Mouse (Mus musculus) testis, adult 2 months (tissue): ENCODE results near the gene Trpc7. TPM values are rescaled to one million over a fixed set of nuclear protein-coding genes. Genes with fewer than 3 reads are reported as not detected.

Source experiments
- H3K27ac ChIP-seq: fragments of 200-500 bp; 2 replicates; pipeline ENCODE4 v1.5.1; 2012; ENCODE audit warnings: low read depth, low read length; ENCODE audit not compliant: control insufficient read depth, insufficient read depth
- H3K27me3 ChIP-seq: fragments of 200-500 bp; 2 replicates; pipeline ENCODE4 v1.6.1; 2012; ENCODE audit warnings: mild to moderate bottlenecking, low read length, moderate library complexity; ENCODE audit not compliant: control insufficient read depth, insufficient read depth
- H3K36me3 ChIP-seq: fragments of 200-500 bp; 2 replicates; pipeline ENCODE4 v1.6.1; 2012; ENCODE audit warnings: mild to moderate bottlenecking, low read length; ENCODE audit not compliant: control insufficient read depth, insufficient read depth
- H3K4me1 ChIP-seq: fragments of 200-500 bp; 2 replicates; pipeline ENCODE4 v1.6.1; 2012; ENCODE audit warnings: low read length; ENCODE audit not compliant: control insufficient read depth, insufficient read depth
- H3K4me3 ChIP-seq: fragments of 200-500 bp; 2 replicates; pipeline ENCODE4 v1.5.1; 2012; ENCODE audit warnings: low read depth, mild to moderate bottlenecking, low read length, moderate library complexity, mixed read lengths; ENCODE audit not compliant: control insufficient read depth
- CTCF ChIP-seq: fragments of 200-500 bp; IDR thresholded peaks from 2 replicates; pipeline ENCODE4 v1.5.1; 2012; ENCODE audit warnings: low read depth, mild to moderate bottlenecking, inconsistent platforms, low read length, moderate library complexity; ENCODE audit not compliant: control insufficient read depth, insufficient read depth, insufficient replicate concordance
- POLR2A ChIP-seq: fragments of 200-500 bp; IDR thresholded peaks from 2 replicates; pipeline ENCODE4 v1.6.1; 2012; ENCODE audit warnings: low read depth, mild to moderate bottlenecking, inconsistent platforms, low read length, moderate library complexity; ENCODE audit not compliant: control insufficient read depth
- polyA plus RNA-seq: library from polyadenylated mRNA; depleted of rRNA; stranded (reverse); fragments of >200 nt; gene quantifications from 2 replicates; pipeline ENCODE4 v1.2.3, GENCODE M21; 2012

Gene Trpc7
- polyA plus RNA-seq, 1 experiment = 0.48 TPM

DNA sequence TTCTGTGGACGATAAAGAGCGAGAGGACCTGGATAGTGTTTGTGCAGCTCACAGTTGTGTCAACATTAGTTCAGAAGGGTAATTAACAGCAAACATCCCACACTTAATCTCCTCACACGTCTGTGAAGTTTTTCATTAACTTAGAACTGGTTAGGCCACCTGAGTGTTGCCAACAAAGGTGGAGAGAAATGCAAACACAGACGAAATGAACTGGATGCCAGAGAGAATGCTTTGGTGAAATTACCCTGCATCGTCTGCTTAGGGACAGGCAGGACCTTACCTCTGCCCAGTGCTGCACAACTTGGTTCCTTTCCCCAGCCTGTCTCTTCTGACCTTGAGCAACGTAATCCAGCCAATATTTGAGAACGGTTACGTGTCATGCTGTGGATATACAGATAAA lies 148.2 kb downstream of the Trpc7 start:
- TF ChIP-seq CTCF = no peak
- no peak for TF ChIP-seq POLR2A
- peaks cover 3% of the 10 kb centered on the region; the same call in 1 of the 2 replicates for H3K4me1 ChIP-seq
- H3K27ac ChIP-seq = no peak overlapping the region
- no peaks in the 10 kb centered on the region for H3K27me3 ChIP-seq
- no peak overlapping the region for H3K4me3 ChIP-seq
- H3K36me3 ChIP-seq = no peaks in the 10 kb centered on the region

DNA sequence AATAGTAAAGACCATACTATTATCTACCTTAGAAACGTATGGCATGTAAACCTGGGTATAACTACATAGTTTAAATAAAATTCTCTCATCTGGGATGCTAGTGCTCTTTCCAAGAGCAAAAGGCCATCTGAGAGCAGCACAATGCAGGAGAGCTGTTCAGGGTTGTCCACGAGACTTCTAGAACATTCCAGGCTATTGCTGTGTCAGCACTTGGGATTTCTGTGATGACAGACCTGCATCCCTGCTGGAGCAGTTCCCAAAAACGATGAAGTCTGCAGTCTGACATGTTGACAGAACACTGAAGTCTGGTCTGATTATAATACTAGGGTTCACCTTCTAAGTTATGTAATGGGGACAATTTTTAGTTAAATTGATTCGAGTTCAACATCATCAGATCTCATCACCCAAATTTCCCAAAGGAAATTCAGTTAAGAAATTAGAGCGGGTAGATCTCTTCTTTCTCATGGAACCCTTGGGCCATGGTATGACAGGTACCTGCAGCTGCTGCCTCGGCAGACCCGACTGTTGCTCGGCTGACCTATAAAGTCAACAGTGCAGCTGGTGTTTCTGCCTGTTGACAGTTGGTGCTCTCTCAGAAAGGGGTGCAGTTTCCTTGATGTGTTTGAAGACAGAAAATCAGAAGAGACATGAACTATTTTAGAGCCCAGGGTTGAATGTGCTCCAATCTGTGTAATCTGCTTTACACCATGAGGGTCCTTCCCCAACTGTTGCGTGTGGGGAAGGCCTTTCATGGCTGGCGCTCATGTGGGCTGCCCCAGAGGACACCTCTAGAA lies 148.9 kb downstream of the Trpc7 start:
- no peak for TF ChIP-seq CTCF
- no peak for TF ChIP-seq POLR2A
- Histone ChIP-seq H3K27me3 (no peaks in the 10 kb centered on the region), H3K27ac (no peak overlapping the region), H3K36me3 (no peaks in the 10 kb centered on the region), H3K4me3 (no peak overlapping the region), H3K4me1 (no peaks in the 10 kb centered on the region)

DNA sequence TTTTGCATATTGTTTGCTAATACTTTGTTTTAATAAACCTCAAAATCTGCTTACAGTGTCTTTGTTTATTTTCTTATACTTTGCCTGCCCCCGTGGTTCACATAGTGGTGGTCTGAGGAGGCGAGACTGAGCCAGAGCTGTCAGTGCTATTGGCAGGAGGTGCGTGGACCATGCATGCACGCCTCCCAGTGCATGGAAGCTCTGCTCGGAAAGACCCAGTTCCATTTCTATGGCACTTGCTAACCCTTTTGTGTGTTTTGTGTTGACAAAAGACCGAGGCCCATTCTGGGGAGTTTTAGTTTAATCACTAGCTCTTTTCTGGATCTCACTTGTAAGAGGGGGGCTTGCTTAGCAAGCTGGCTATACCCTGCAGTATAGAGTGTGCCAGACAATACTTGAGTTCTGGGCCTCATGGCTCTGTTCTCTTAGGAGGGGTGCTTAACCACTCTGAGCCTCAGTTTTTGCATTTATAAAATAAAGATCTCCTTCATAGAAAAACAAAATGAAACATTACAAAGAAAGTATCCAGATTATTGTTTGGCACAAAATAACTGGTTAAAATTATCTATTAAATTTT lies 153.4 kb downstream of the Trpc7 start:
- Histone ChIP-seq H3K27me3 (no peaks in the 10 kb centered on the region), H3K36me3 (no peaks in the 10 kb centered on the region; the same call in 1 of the 2 replicates), H3K4me1 (no peaks in the 10 kb centered on the region), H3K27ac (no peak overlapping the region), H3K4me3 (no peak overlapping the region)
- TF ChIP-seq CTCF (no peak), POLR2A (no peak)

DNA sequence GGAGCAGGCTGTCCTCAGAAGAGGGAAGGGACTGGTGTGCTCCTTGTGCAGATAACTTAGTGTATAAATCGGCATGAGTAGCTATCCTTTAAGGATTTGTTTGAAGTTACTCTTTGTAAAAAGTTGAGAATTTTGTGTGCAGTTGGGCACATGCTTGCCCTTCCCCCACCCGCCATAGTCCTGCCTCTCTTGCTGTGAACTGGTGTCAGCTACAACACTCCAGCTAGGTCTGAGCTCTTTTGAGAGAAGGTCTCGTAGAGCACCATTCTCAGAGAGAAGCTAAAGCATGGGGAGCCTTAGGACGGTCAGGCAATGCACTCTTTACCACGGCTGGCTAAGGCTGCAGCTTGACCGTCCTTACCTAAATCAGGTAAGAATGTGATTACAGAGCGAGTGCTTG lies 154.1 kb downstream of the Trpc7 start:
- Histone ChIP-seq H3K4me1 (no peaks in the 10 kb centered on the region), H3K4me3 (no peak overlapping the region), H3K27ac (no peak overlapping the region), H3K27me3 (no peaks in the 10 kb centered on the region), H3K36me3 (no peaks in the 10 kb centered on the region; the same call in 1 of the 2 replicates)
- TF ChIP-seq POLR2A (no peak), CTCF (no peak)

DNA sequence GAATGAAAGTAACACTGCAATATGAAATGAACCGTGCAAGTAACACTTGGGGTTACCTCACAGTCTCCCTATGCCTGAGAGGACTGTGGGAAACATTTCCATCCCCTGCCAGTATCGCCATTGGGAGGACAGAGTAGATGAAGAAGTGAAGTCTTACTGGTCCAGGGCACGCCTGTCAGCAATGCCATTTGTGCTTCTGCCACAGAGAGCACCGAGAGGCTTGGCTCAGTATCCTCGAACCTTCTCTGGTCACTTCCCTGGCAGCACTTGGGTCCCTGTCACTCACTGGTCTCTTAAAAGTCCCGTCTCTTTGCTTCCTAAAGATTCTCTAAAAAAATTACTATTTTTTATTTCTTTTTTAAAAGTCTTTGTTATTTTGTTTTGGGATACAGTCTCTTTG lies 155.3 kb downstream of the Trpc7 start:
- no peaks in the 10 kb centered on the region for H3K27me3 ChIP-seq
- no peaks in the 10 kb centered on the region for H3K4me1 ChIP-seq
- H3K27ac ChIP-seq = no peak overlapping the region
- no peaks in the 10 kb centered on the region; the same call in 1 of the 2 replicates for H3K36me3 ChIP-seq
- H3K4me3 ChIP-seq = no peak overlapping the region
- TF ChIP-seq POLR2A = no peak
- TF ChIP-seq CTCF = no peak

DNA sequence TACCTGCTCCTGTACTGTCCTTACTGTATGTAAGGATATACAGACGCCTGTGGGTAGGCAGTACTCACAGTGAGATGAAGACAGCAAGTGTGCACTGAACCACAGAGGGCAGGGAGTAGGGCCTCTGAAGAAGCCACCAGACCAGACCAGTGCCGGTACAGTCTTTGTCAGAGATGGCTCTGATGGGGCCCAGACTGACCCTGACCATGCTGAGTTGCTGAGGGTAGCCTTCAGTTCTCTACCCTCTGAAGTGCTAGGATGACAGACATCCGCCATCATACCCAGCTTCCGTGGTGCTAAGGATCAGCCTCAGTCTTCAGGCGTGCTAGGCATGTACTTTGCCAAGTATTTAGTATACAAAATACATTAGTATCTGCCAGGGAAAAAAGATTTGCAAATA lies 156.2 kb downstream of the Trpc7 start:
- TF ChIP-seq CTCF (no peak), POLR2A (no peak)
- Histone ChIP-seq H3K27me3 (no peaks in the 10 kb centered on the region), H3K4me1 (no peaks in the 10 kb centered on the region), H3K36me3 (no peaks in the 10 kb centered on the region; the same call in 1 of the 2 replicates), H3K27ac (no peak overlapping the region), H3K4me3 (no peak overlapping the region)

DNA sequence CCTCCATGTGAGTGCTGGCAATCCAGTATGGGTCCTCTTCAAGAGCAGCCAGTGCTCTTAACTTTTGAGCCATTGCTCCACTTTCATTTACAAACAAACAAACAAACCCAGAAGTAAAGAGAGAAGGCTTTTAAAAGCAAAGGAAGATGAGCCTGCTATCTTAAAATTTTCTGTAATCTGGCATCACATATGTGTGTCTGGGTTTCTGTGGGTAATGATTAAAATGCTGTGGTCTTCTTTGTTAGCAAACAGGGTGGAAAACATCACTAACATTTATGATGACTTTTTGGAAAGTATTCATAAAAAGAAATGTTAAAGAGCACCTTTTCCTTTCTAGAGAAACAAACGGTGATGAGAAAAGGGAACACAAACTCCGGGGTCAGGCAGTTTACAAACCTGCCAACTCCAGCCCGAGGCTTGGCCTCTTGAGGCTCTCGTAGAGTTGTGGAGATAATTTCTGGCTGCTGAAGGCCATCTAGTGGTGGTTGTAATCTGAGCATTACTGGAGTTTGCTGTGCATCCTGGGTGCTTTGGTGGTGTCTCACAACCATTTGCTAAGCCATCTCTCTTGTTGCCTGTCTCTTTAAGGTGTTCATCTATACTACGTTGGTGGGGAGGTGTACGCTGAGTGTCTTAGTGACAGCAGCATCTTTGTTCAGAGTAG lies 160.4 kb downstream of the Trpc7 start:
- Histone ChIP-seq H3K4me3 (no peak overlapping the region), H3K36me3 (peaks cover 3% of the 10 kb centered on the region), H3K27me3 (no peaks in the 10 kb centered on the region), H3K27ac (no peak overlapping the region), H3K4me1 (no peaks in the 10 kb centered on the region)
- TF ChIP-seq POLR2A (no peak), CTCF (no peak)
